Mouse (Mus musculus) liver, embryonic 16.5 days (tissue): ENCODE data around the gene Sipa1l2. TPM values are rescaled to one million over a fixed set of nuclear protein-coding genes. Genes with fewer than 3 reads are reported as not detected.
"Not testable (repeated sequence)": the region's sequence is repeated elsewhere in the genome, so short reads cannot be mapped to it uniquely, and the experiment has no call there.

ENCODE experiments used
- ATAC-seq: fragments of 200-750 bp; cut with Nextera tagmentation; 2 replicates; pipeline ENCODE4 v1.8.0; 2017; ENCODE audit warnings: low read depth, mild to moderate bottlenecking, moderate number of reproducible peaks, moderate library complexity
- H3K27ac ChIP-seq: fragments of 300-500 bp; sonication (generic); 2 replicates; pipeline ENCODE4 v1.5.1; 2014; ENCODE audit warnings: mild to moderate bottlenecking, low read length
- H3K27me3 ChIP-seq: fragments of 300-500 bp; sonication (generic); 2 replicates; pipeline ENCODE4 v1.6.1; 2014; ENCODE audit warnings: low read depth, low read length, mixed read lengths; ENCODE audit not compliant: control insufficient read depth, insufficient read depth
- H3K36me3 ChIP-seq: fragments of 300-500 bp; sonication (generic); 2 replicates; pipeline ENCODE4 v1.6.1; 2014; ENCODE audit warnings: mild to moderate bottlenecking; ENCODE audit not compliant: control insufficient read depth, insufficient read depth
- H3K4me1 ChIP-seq: fragments of 300-500 bp; sonication (generic); 2 replicates; pipeline ENCODE4 v1.6.1; 2014; ENCODE audit warnings: low read depth, low read length, mixed read lengths; ENCODE audit not compliant: control insufficient read depth
- H3K4me2 ChIP-seq: fragments of 300-500 bp; sonication (generic); 2 replicates; pipeline ENCODE4 v1.6.1; 2014; ENCODE audit warnings: low read depth, low read length, mixed read lengths
- H3K4me3 ChIP-seq: fragments of 300-500 bp; sonication (generic); 2 replicates; pipeline ENCODE4 v1.5.1; 2014; ENCODE audit warnings: low read depth, mild to moderate bottlenecking, low read length
- H3K9ac ChIP-seq: fragments of 300-500 bp; sonication (generic); 2 replicates; pipeline ENCODE4 v1.6.1; 2014; ENCODE audit warnings: low read depth, low read length
- H3K9me3 ChIP-seq: fragments of 300-500 bp; sonication (generic); replicated peaks from 2 replicates; pipeline ENCODE4 v1.6.1; 2016; ENCODE audit warnings: low read length; ENCODE audit not compliant: control insufficient read depth
- WGBS: fragments of 180-500 bp; shearing (Covaris S2); extraction: QIAGEN DNeasy Blood & Tissue Kit; methylation state at CpG from one replicate; pipeline ENCODE4 v1.1.7; 2014; ENCODE audit not compliant: insufficient replicate concordance; 5-methylcytosine and 5-hydroxymethylcytosine counted together
- polyA plus RNA-seq: library from polyadenylated mRNA; unstranded; fragments of >200 nt; fragmentation: Nextera tagmentation; extraction: Ambion mirVana; gene quantifications from 2 replicates; pipeline ENCODE4 v1.2.1, GENCODE M21; 2015

Gene Sipa1l2
- polyA plus RNA-seq, 1 experiment from 2014 or later = 1.1 TPM

GRCm38 (mm10) chr8:125397981-125398380, 171.6 kb downstream of the Sipa1l2 start:
- H3K4me1 ChIP-seq = no peaks in the 10 kb centered on the region
- H3K9ac ChIP-seq = no peak overlapping the region
- H3K36me3 ChIP-seq = no peaks in the 10 kb centered on the region
- H3K9me3 ChIP-seq = no peaks in the 10 kb centered on the region
- H3K4me2 ChIP-seq = no peak overlapping the region
- WGBS = 42% methylated on average over 14 of the region's 14 CpGs
- no peak overlapping the region for H3K4me3 ChIP-seq
- no peak overlapping the region for H3K27ac ChIP-seq
- no peak for ATAC-seq
- H3K27me3 ChIP-seq = no peaks in the 10 kb centered on the region

- ATAC-seq, H3K4me2 ChIP-seq, H3K9me3 ChIP-seq, H3K27ac ChIP-seq, H3K27me3 ChIP-seq, H3K4me1 ChIP-seq, H3K36me3 ChIP-seq, H3K9ac ChIP-seq, H3K4me3 ChIP-seq: not testable (repeated sequence)
- WGBS = 67% methylated on average over 8 of the region's 8 CpGs
Observed at GRCm38 (mm10) chr8:125395682-125396081, 173.9 kb downstream of the Sipa1l2 start.

GRCm38 (mm10) chr8:125395032-125395431, 174.6 kb downstream of the Sipa1l2 start:
- ATAC-seq = no peak
- H3K4me2 ChIP-seq = no peak overlapping the region
- H3K4me1 ChIP-seq = no peaks in the 10 kb centered on the region
- no peak overlapping the region for H3K9ac ChIP-seq
- no peaks in the 10 kb centered on the region for H3K9me3 ChIP-seq
- H3K4me3 ChIP-seq = no peak overlapping the region
- no peak overlapping the region for H3K27ac ChIP-seq
- 63% methylated on average over 8 of the region's 8 CpGs for WGBS
- H3K27me3 ChIP-seq = no peaks in the 10 kb centered on the region
- no peaks in the 10 kb centered on the region for H3K36me3 ChIP-seq

- Histone ChIP-seq H3K9me3 (no peaks in the 10 kb centered on the region), H3K4me2 (no peak overlapping the region), H3K27ac (no peak overlapping the region), H3K36me3 (no peaks in the 10 kb centered on the region), H3K9ac (no peak overlapping the region), H3K27me3 (no peaks in the 10 kb centered on the region), H3K4me3 (no peak overlapping the region), H3K4me1 (no peaks in the 10 kb centered on the region)
- no peak for ATAC-seq
- 35% methylated on average over 7 of the region's 7 CpGs for WGBS
Observed at GRCm38 (mm10) chr8:125391685-125392084, 177.9 kb downstream of the Sipa1l2 start.

DNA sequence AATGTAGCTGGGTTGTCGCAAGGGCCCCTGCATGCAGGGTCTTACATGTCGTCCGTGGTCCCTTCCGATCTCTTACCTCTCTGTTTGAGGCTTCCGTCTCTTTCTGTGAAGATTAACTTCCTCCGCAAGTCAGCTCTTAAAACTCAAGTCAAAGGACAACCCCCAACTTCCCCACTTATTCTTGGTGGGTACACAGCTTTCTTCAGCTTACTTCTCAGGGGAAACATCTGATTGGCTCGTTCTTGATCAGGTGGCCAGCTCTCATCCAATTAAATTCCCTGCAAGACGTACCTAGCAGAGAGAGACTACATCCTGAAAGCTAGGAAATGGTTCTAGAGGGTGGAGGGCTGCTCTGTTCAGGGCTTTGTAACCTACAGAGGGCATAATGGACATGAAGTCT, 178.3 kb downstream of the Sipa1l2 start:
- 10% methylated on average over 8 of the region's 8 CpGs for WGBS
- Histone ChIP-seq H3K4me2 (no peak overlapping the region; the same call in 1 of the 2 replicates), H3K9ac (no peak overlapping the region), H3K27me3 (no peaks in the 10 kb centered on the region), H3K9me3 (no peaks in the 10 kb centered on the region), H3K27ac (no peak overlapping the region), H3K36me3 (no peaks in the 10 kb centered on the region), H3K4me3 (no peak overlapping the region), H3K4me1 (no peaks in the 10 kb centered on the region)
- no peak for ATAC-seq

GRCm38 (mm10) chr8:125390506-125390895, 179.1 kb downstream of the Sipa1l2 start:
- no peaks in the 10 kb centered on the region for H3K36me3 ChIP-seq
- H3K9ac ChIP-seq = no peak overlapping the region
- H3K4me2 ChIP-seq = no peak overlapping the region
- H3K4me3 ChIP-seq = no peak overlapping the region
- H3K27me3 ChIP-seq = no peaks in the 10 kb centered on the region
- H3K4me1 ChIP-seq = peaks cover 2% of the 10 kb centered on the region; the same call in 1 of the 2 replicates
- 57% methylated on average over 6 of the region's 6 CpGs for WGBS
- H3K9me3 ChIP-seq = no peaks in the 10 kb centered on the region
- H3K27ac ChIP-seq = no peak overlapping the region
- no peak for ATAC-seq

- Histone ChIP-seq H3K9me3 (no peaks in the 10 kb centered on the region), H3K27me3 (no peaks in the 10 kb centered on the region), H3K36me3 (no peaks in the 10 kb centered on the region), H3K27ac (no peak overlapping the region), H3K4me3 (no peak overlapping the region), H3K4me2 (no peak overlapping the region), H3K4me1 (peaks cover 3% of the 10 kb centered on the region; the same call in 1 of the 2 replicates), H3K9ac (no peak overlapping the region)
- WGBS = 61% methylated on average over 13 of the region's 13 CpGs
- no peak for ATAC-seq
Observed at GRCm38 (mm10) chr8:125389756-125390505, 179.7 kb downstream of the Sipa1l2 start.

- no peak overlapping the region for H3K27ac ChIP-seq
- no peak overlapping the region for H3K9ac ChIP-seq
- no peaks in the 10 kb centered on the region for H3K36me3 ChIP-seq
- no peaks in the 10 kb centered on the region for H3K9me3 ChIP-seq
- peaks cover 3% of the 10 kb centered on the region; the same call in 1 of the 2 replicates for H3K4me1 ChIP-seq
- H3K4me2 ChIP-seq = no peak overlapping the region
- H3K4me3 ChIP-seq = no peak overlapping the region
- no peak for ATAC-seq
- no peaks in the 10 kb centered on the region for H3K27me3 ChIP-seq
- WGBS = 40% methylated on average over 5 of the region's 5 CpGs
Observed at GRCm38 (mm10) chr8:125389280-125389679, 180.3 kb downstream of the Sipa1l2 start.

DNA sequence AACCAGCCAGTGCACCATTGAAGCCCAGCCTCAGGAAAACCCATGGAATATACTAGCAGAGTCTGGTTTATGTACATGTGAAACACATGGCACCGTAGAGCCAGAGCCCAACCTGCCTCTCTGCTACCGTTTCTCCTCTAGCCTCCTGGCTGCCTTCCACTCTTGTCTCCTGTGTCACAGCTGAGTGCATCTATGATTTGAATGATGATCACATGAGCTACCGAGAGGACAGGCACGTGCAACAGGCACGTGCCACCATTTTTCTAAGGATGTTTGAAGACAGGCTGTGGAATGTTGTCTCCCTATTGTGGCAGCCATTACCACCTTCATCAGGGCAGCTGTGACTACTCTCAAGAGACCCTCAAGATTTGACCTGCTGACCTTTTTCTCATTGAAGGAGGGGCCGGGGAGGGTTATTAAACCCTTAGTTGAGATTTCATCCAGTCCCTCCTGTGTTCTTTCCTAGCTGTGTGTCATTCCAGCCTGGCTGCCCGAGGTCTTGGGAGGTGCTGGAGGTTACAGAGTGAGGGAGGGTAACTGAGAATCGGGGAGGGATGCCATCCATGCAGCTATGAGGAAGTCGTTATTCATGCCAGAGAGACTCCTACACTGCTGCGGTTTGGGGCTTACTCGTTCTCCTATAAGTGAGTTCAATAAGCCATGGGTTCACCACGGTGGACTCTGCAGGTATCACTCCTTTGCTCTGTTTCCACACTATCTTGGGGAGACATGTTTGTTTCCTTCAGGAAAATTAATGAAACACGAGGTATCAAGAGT, 181.0 kb downstream of the Sipa1l2 start:
- Histone ChIP-seq H3K9me3 (no peaks in the 10 kb centered on the region), H3K4me3 (no peak overlapping the region), H3K27me3 (no peaks in the 10 kb centered on the region), H3K36me3 (no peaks in the 10 kb centered on the region), H3K4me1 (peaks cover 3% of the 10 kb centered on the region; the same call in 1 of the 2 replicates), H3K9ac (no peak overlapping the region), H3K27ac (no peak overlapping the region), H3K4me2 (no peak overlapping the region)
- 36% methylated on average over 13 of the region's 13 CpGs for WGBS
- no peak for ATAC-seq
